Mouse (Mus musculus) ES-Bruce4 (cell line): ENCODE results near the gene Txlna. TPM values are rescaled to one million over a fixed set of nuclear protein-coding genes. Genes with fewer than 3 reads are reported as not detected.

ENCODE experiments used
- H3K27ac ChIP-seq: 2 replicates; pipeline ENCODE4 v1.5.1; 2012; ENCODE audit warnings: low read length, inconsistent platforms; ENCODE audit not compliant: insufficient read depth
- H3K27me3 ChIP-seq: 2 replicates; pipeline ENCODE4 v1.6.1; 2012; ENCODE audit warnings: mild to moderate bottlenecking, low read length, inconsistent platforms; ENCODE audit not compliant: control insufficient read depth, poor library complexity, insufficient read depth, severe bottlenecking
- H3K36me3 ChIP-seq: 2 replicates; pipeline ENCODE4 v1.6.1; 2012; ENCODE audit warnings: inconsistent platforms, mild to moderate bottlenecking, low read length, moderate library complexity; ENCODE audit not compliant: control insufficient read depth, poor library complexity, insufficient read depth, severe bottlenecking
- H3K4me1 ChIP-seq: one replicate; pipeline ENCODE4 v1.8.1; 2011; ENCODE audit warnings: low read length; ENCODE audit not compliant: control insufficient read depth, insufficient read depth
- H3K4me3 ChIP-seq: 2 replicates; pipeline ENCODE4 v1.5.1; 2011; ENCODE audit warnings: low read depth, mild to moderate bottlenecking, low read length
- H3K9ac ChIP-seq: 2 replicates; pipeline ENCODE4 v1.6.1; 2012; ENCODE audit warnings: low read depth, mild to moderate bottlenecking, inconsistent platforms; ENCODE audit not compliant: poor library complexity, severe bottlenecking
- H3K9me3 ChIP-seq: replicated peaks from 2 replicates; pipeline ENCODE4 v1.6.1; 2012; ENCODE audit warnings: mild to moderate bottlenecking, low read length, inconsistent platforms; ENCODE audit not compliant: control insufficient read depth, poor library complexity, insufficient read depth, severe bottlenecking
- CTCF ChIP-seq: IDR thresholded peaks from one replicate; pipeline ENCODE4 v1.8.1; 2011; ENCODE audit warnings: low read depth, low read length
- EP300 ChIP-seq: IDR thresholded peaks from 2 replicates; pipeline ENCODE4 v1.6.1; 2011; ENCODE audit warnings: low read depth, low read length; ENCODE audit not compliant: insufficient read depth
- POLR2A ChIP-seq: IDR thresholded peaks from one replicate; pipeline ENCODE4 v1.8.1; 2011; ENCODE audit warnings: low read length; ENCODE audit not compliant: insufficient read depth
- polyA plus RNA-seq: library from polyadenylated mRNA; stranded (reverse); fragments of >200 nt; gene quantifications from 2 replicates; pipeline ENCODE4 v1.2.4, GENCODE M21; 2011; ENCODE audit warnings: low read depth; ENCODE audit not compliant: missing spikeins, insufficient read depth, insufficient read length

Gene Txlna
- polyA plus RNA-seq, 1 experiment, result 42.3 TPM

GRCm38 (mm10) chr4:129672083-129672877, 31.4 kb upstream of the Txlna start, which contains the start of gene Kpna6:
Kpna6 (minus strand) TSS chr4:129672767.
- Histone ChIP-seq H3K9me3 (no peaks in the 10 kb centered on the region), H3K4me1 (no peaks in the 10 kb centered on the region), H3K9ac (peak within 1 kb of the TSS; percentile 95), H3K27me3 (no peaks in the 10 kb centered on the region), H3K27ac (peak within 1 kb of the TSS; percentile 53), H3K36me3 (peaks cover under 1% of the 10 kb centered on the region), H3K4me3 (peak within 1 kb of the TSS; percentile 96)
- TF ChIP-seq CTCF, result no peak

GRCm38 (mm10) chr4:129671491-129672082, 30.7 kb upstream of the Txlna start:
- Histone ChIP-seq H3K9me3 (no peaks in the 10 kb centered on the region), H3K4me1 (no peaks in the 10 kb centered on the region), H3K27me3 (no peaks in the 10 kb centered on the region), H3K4me3 (peak overlapping the region; percentile 96), H3K9ac (peak overlapping the region; percentile 95), H3K27ac (peak overlapping the region; percentile 15; the same call in 1 of the 2 replicates), H3K36me3 (peaks cover 3% of the 10 kb centered on the region)
- TF ChIP-seq EP300 (no peak), CTCF (peak; percentile 35), POLR2A (no peak)

- Histone ChIP-seq H3K9ac (no peak overlapping the region), H3K27ac (no peak overlapping the region), H3K36me3 (peaks cover 24% of the 10 kb centered on the region), H3K27me3 (no peaks in the 10 kb centered on the region), H3K9me3 (no peaks in the 10 kb centered on the region), H3K4me3 (no peak overlapping the region), H3K4me1 (no peaks in the 10 kb centered on the region)
- TF ChIP-seq CTCF (no peak), POLR2A (no peak), EP300 (no peak)
These were observed 21.5 kb upstream of the Txlna start for GRCm38 (mm10) chr4:129662255-129662813.

DNA sequence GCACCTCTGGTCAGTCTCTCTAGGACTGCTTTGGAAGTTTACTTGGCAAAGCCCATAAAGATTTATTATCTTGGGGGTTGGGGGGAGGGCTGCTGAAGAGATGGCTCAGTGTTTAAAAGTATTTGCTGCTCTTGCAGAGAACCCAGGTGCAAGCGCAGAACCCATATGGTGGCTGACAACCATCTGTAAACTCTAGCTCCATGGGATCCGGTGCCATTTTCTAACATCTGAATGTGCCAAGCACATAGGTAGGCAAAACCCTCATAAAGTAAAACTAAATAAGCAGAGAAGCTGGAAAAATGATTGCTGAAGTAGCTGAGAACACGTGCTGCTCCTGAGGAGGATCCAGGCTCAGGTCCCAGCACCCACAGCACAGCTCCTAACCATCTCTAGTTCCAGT, 20.7 kb upstream of the Txlna start:
- Histone ChIP-seq H3K9ac (no peak overlapping the region), H3K27me3 (no peaks in the 10 kb centered on the region), H3K27ac (no peak overlapping the region), H3K9me3 (no peaks in the 10 kb centered on the region), H3K4me1 (no peaks in the 10 kb centered on the region), H3K36me3 (peaks cover 28% of the 10 kb centered on the region), H3K4me3 (no peak overlapping the region)
- no peak for TF ChIP-seq POLR2A
- TF ChIP-seq EP300, result no peak
- no peak for TF ChIP-seq CTCF

GRCm38 (mm10) chr4:129654770-129655169, 13.9 kb upstream of the Txlna start:
- Histone ChIP-seq H3K4me3 (no peak overlapping the region), H3K4me1 (no peaks in the 10 kb centered on the region), H3K9me3 (no peaks in the 10 kb centered on the region), H3K36me3 (peaks cover 63% of the 10 kb centered on the region), H3K27ac (no peak overlapping the region), H3K27me3 (no peaks in the 10 kb centered on the region), H3K9ac (no peak overlapping the region)
- no peak for TF ChIP-seq POLR2A
- TF ChIP-seq CTCF, result no peak
- no peak for TF ChIP-seq EP300

GRCm38 (mm10) chr4:129650359-129650758, 9.5 kb upstream of the Txlna start:
- H3K4me3 ChIP-seq, result no peak overlapping the region
- H3K36me3 ChIP-seq, result peaks cover 68% of the 10 kb centered on the region
- H3K4me1 ChIP-seq, result no peaks in the 10 kb centered on the region
- no peak overlapping the region for H3K9ac ChIP-seq
- H3K27ac ChIP-seq, result no peak overlapping the region
- no peaks in the 10 kb centered on the region for H3K9me3 ChIP-seq
- TF ChIP-seq POLR2A (no peak), EP300 (no peak), CTCF (no peak)
- H3K27me3 ChIP-seq, result no peaks in the 10 kb centered on the region
